Mouse (Mus musculus) heart, embryonic 14.5 days (tissue): Measurements from ENCODE around the gene Fam126a. TPM values are rescaled to one million over a fixed set of nuclear protein-coding genes. Genes with fewer than 3 reads are reported as not detected.
"Not testable (repeated sequence)": the region's sequence is repeated elsewhere in the genome, so short reads cannot be mapped to it uniquely, and the experiment has no call there.

Experiments used
- ATAC-seq: fragments of 200-750 bp; cut with Nextera tagmentation; 2 replicates; pipeline ENCODE4 v1.8.0; 2017; ENCODE audit warnings: low read depth, moderate TSS enrichment; ENCODE audit not compliant: insufficient number of reproducible peaks, insufficient read depth, low FRiP score
- H3K27ac ChIP-seq, 2 experiments: fragments of 200-500 bp in 1 of 2; fragments of 300-500 bp in 1 of 2; sonication (generic) in 1 of 2; replicated peaks in 1 of 2; 2 replicates each; pipeline ENCODE4 v1.5.1; 2012 to 2014; ENCODE audit warnings: low read depth in 2 of 2, low read length in 2 of 2, control low read depth in 1 of 2, mild to moderate bottlenecking in 1 of 2, mixed read lengths in 1 of 2; ENCODE audit not compliant: control insufficient read depth in 1 of 2, insufficient read depth in 1 of 2
- H3K27me3 ChIP-seq: fragments of 300-500 bp; sonication (generic); 2 replicates; pipeline ENCODE4 v1.6.1; 2014; ENCODE audit warnings: mild to moderate bottlenecking, low read length, control low read depth; ENCODE audit not compliant: control insufficient read depth, insufficient read depth
- H3K36me3 ChIP-seq: fragments of 300-500 bp; sonication (generic); 2 replicates; pipeline ENCODE4 v1.6.1; 2014; ENCODE audit warnings: mild to moderate bottlenecking, control low read depth, low read length, mixed read lengths; ENCODE audit not compliant: control insufficient read depth, insufficient read depth
- H3K4me1 ChIP-seq, 2 experiments: fragments of 200-500 bp in 1 of 2; fragments of 300-500 bp in 1 of 2; sonication (generic) in 1 of 2; 2 replicates each; pipeline ENCODE4 v1.6.1; 2012 to 2014; ENCODE audit warnings: low read length in 2 of 2, control low read depth in 1 of 2, mixed read lengths in 1 of 2; ENCODE audit not compliant: control insufficient read depth in 2 of 2, insufficient read depth in 2 of 2
- H3K4me2 ChIP-seq: fragments of 300-500 bp; sonication (generic); 2 replicates; pipeline ENCODE4 v1.6.1; 2014; ENCODE audit warnings: mild to moderate bottlenecking, low read length
- H3K4me3 ChIP-seq, 2 experiments: fragments of 200-500 bp in 1 of 2; fragments of 300-500 bp in 1 of 2; sonication (generic) in 1 of 2; 2 replicates each; pipeline ENCODE4 v1.5.1; 2012 to 2014; ENCODE audit warnings: low read length in 2 of 2, mild to moderate bottlenecking in 2 of 2, control low read depth in 1 of 2, low read depth in 1 of 2, moderate library complexity in 1 of 2; ENCODE audit not compliant: control insufficient read depth in 1 of 2, insufficient read depth in 1 of 2
- H3K9ac ChIP-seq: fragments of 300-500 bp; sonication (generic); 2 replicates; pipeline ENCODE4 v1.6.1; 2014; ENCODE audit warnings: mild to moderate bottlenecking, low read length
- H3K9me3 ChIP-seq: fragments of 300-500 bp; sonication (generic); 2 replicates; pipeline ENCODE4 v1.6.1; 2016; ENCODE audit warnings: low read length, control low read depth; ENCODE audit not compliant: control insufficient read depth
- WGBS: fragments of 180-500 bp; shearing (Covaris S2); extraction: QIAGEN DNeasy Blood & Tissue Kit; methylation state at CpG from one replicate; pipeline ENCODE4 v1.1.7; 2014; 5-methylcytosine and 5-hydroxymethylcytosine counted together
- polyA plus RNA-seq: library from polyadenylated mRNA; unstranded; fragments of >200 nt; fragmentation: Nextera tagmentation; extraction: Ambion mirVana; gene quantifications from 2 replicates; pipeline ENCODE4 v1.2.1, GENCODE M21; 2014

Gene Fam126a
- polyA plus RNA-seq, 1 experiment from 2014 or later = 45.4 TPM

DNA sequence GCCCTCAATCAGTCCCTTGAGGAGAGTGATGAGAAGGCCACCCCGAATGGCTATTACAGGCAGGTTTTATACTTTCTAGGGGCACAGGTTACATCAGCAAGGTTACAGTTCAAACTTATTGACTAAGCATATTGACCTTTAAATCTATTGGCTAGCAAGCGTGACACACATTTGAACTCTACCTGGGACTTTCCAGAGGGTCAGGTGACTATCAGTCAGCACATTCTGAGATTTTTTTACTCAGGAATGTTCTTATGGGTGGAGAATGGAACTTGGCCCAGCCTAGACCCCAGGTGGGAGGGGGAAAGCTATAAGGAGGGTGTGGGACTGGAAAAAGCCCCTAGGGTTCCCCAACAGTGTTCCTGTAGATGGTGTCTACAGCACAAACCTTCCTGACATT lies 159.2 kb downstream of the Fam126a start:
- H3K27ac ChIP-seq, ATAC-seq, H3K36me3 ChIP-seq, H3K9ac ChIP-seq, H3K4me3 ChIP-seq, H3K9me3 ChIP-seq, H3K4me2 ChIP-seq, H3K27me3 ChIP-seq: not testable (repeated sequence)
- WGBS = 83% methylated on average over 2 of the region's 2 CpGs
- peaks cover 19 to 20% of the 10 kb centered on the region in 2 experiments for H3K4me1 ChIP-seq

DNA sequence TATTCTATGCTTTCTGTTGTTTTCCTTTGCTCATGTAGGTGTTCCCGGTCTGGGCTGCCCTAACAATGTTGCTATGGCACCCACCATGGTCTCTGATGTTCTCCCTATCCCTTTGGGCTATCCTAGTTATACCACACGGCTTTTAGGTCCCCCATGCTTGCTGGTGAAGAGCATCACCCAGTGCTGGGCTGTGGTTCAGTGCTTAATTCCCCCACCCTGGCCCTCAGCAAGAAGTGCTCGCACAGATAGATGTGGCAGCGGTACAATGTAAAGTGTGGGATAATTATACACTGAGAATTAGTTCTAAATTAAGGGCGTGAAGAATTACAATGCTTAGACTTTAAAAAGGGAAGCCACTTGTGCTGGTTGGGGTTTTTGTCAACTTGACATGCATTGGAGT lies 164.5 kb downstream of the Fam126a start:
- ATAC-seq = no peak
- H3K4me1 ChIP-seq = peaks cover 13 to 20% of the 10 kb centered on the region in 2 experiments
- H3K27me3 ChIP-seq = no peaks in the 10 kb centered on the region
- no peak overlapping the region for H3K4me3 ChIP-seq
- 77% methylated on average over 5 of the region's 5 CpGs for WGBS
- H3K9me3 ChIP-seq = no peaks in the 10 kb centered on the region
- no peaks in the 10 kb centered on the region for H3K36me3 ChIP-seq
- no peak overlapping the region for H3K27ac ChIP-seq
- H3K4me2 ChIP-seq = no peak overlapping the region
- H3K9ac ChIP-seq = no peak overlapping the region

Other genes with a start within 250 kb of the Fam126a start
- gene Pus7, start 247.0 kb downstream of the Fam126a start, polyA plus RNA-seq = 20.6 and 21.4 TPM in 2 replicates
- gene Rint1, start 243.0 kb downstream of the Fam126a start, polyA plus RNA-seq = 23.9 and 28.9 TPM in 2 replicates
- gene Tomm7, start 186.5 kb downstream of the Fam126a start, polyA plus RNA-seq = 113 and 120 TPM in 2 replicates
- 45.7 and 51.0 TPM in 2 replicates for gene Klhl7, start 69.9 kb upstream of the Fam126a start, polyA plus RNA-seq
- gene Nupl2, start 134.3 kb upstream of the Fam126a start, polyA plus RNA-seq = 15.2 and 17.1 TPM in 2 replicates